In the genomic region with DNA sequence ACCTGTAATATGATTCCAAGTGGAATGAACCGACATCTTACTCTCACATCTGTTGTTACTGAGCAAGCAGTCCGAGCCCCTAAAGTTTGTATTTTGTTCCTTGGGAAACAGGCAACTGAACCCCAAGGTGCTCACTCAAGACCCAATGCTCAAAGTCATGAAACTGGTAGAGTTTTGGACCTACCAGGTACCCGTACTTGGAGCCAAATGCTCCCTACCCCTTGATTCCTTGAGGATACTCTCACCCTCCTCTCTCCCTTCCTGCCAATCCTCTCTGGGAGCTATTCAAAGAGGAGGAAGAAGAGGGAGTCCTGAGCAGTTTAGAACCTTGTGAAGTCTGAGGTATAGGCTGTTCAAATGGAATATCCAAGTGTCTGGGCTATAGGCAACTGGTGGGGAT, we compare ENCODE assay signal across 11 mouse cellular contexts. TPM values are rescaled to one million over a fixed set of nuclear protein-coding genes. Genes with fewer than 3 reads are reported as not detected.
DNase-seq lines count a peak whose midpoint lies in the region; ATAC-seq and TF ChIP-seq lines count a peak whose summit lies in the region.
"Had no signal": no experiment of that assay in that cellular context is flagged by ENCODE, and none has a peak within 500 bp of the region (broad histone marks: within the 10 kb centered on the region; RNA-seq: fewer than 3 reads in every experiment).

No protein-coding gene starts in this region.

- H3K4me1 ChIP-seq in heart, embryonic 11.5 days (ENCODE audit: control insufficient read depth, insufficient read depth, low read length): peaks cover 47% of the 10 kb centered on the region
- H3K4me1 ChIP-seq in liver, embryonic 11.5 days (replicated peaks; ENCODE audit: control insufficient read depth, insufficient read depth, low read length): peaks cover 57% of the 10 kb centered on the region
- peaks cover 19% of the 10 kb centered on the region; the same call in 1 of the 2 replicates for H3K4me1 ChIP-seq in brown adipose tissue, adult 24 weeks (ENCODE audit: control insufficient read depth, insufficient read depth, insufficient read length, low read length)

- no peak overlapping the region for H3K27ac ChIP-seq in heart, embryonic 11.5 days (ENCODE audit: low read depth, low read length)
- H3K27ac ChIP-seq in liver, embryonic 11.5 days (ENCODE audit: low read depth, low read length): peak overlapping the region; percentile 62
- H3K27ac ChIP-seq in brown adipose tissue, adult 24 weeks (replicated peaks; ENCODE audit: low read depth, low read length): no peak overlapping the region
- H3K27ac ChIP-seq: forebrain, embryonic 15.5 days; midbrain, embryonic 15.5 days had no signal

- H3ac ChIP-seq in myocyte (ENCODE audit: control insufficient read depth, insufficient read length): no peak overlapping the region

- DNase-seq in heart, adult 9 months (ENCODE audit: low spot score in 2 of 2): no peak
- DNase-seq in liver, embryonic 11.5 days (ENCODE audit: low spot score): no peak
- DNase-seq in liver: no peak
- no peak for DNase-seq in urinary bladder, postnatal 4 days (ENCODE audit: low spot score in 2 of 2)
- DNase-seq: lung, postnatal 14 days had no signal

- H3K4me2 ChIP-seq in heart, embryonic 11.5 days: peak overlapping the region; percentile 70
- peak overlapping the region; percentile 64 for H3K4me2 ChIP-seq in liver, embryonic 11.5 days
- H3K4me2 ChIP-seq in myocyte (ENCODE audit: low read depth): no peak overlapping the region

- no peak for ATAC-seq in heart, embryonic 11.5 days (replicated peaks; ENCODE audit: insufficient number of reproducible peaks, low FRiP score, low TSS enrichment)
- no peak for ATAC-seq in liver, embryonic 11.5 days (replicated peaks; ENCODE audit: low FRiP score)
- ATAC-seq: CD4-positive, CD25-positive, alpha-beta regulatory T cell, adult 4 months; forebrain, embryonic 15.5 days; midbrain, embryonic 15.5 days had no signal

- H3K36me3 ChIP-seq in heart, embryonic 11.5 days (ENCODE audit: control insufficient read depth, insufficient read depth, low read length): no peaks in the 10 kb centered on the region
- no peaks in the 10 kb centered on the region for H3K36me3 ChIP-seq in liver, embryonic 11.5 days (ENCODE audit: control insufficient read depth, insufficient read depth, low read length)
- no peaks in the 10 kb centered on the region for H3K36me3 ChIP-seq in myocyte (ENCODE audit: control insufficient read depth, insufficient read depth)
- H3K36me3 ChIP-seq: forebrain, embryonic 15.5 days; midbrain, embryonic 15.5 days had no signal

- H3K27me3 ChIP-seq in heart, embryonic 11.5 days (ENCODE audit: control insufficient read depth, insufficient read depth, low read length): no peaks in the 10 kb centered on the region
- H3K27me3 ChIP-seq in liver, embryonic 11.5 days (replicated peaks; ENCODE audit: control insufficient read depth, insufficient read depth, low read length): no peaks in the 10 kb centered on the region
- no peaks in the 10 kb centered on the region for H3K27me3 ChIP-seq in myocyte (ENCODE audit: control insufficient read depth, insufficient read depth, insufficient read length)
- H3K27me3 ChIP-seq: forebrain, embryonic 15.5 days; midbrain, embryonic 15.5 days had no signal

- no peaks in the 10 kb centered on the region for H3K9me3 ChIP-seq in heart, embryonic 11.5 days (replicated peaks; ENCODE audit: control insufficient read depth, low read length)
- H3K9me3 ChIP-seq in liver, embryonic 11.5 days (ENCODE audit: control insufficient read depth, low read length): no peaks in the 10 kb centered on the region
- H3K9me3 ChIP-seq: forebrain, embryonic 15.5 days; midbrain, embryonic 15.5 days had no signal

- 85% methylated on average over 3 of the region's 3 CpGs for WGBS in heart, embryonic 11.5 days (ENCODE audit: insufficient replicate concordance)
- WGBS in liver, embryonic 11.5 days: 77% methylated on average over 3 of the region's 3 CpGs

- TF ChIP-seq POLR2A in myocyte (IDR thresholded peaks at IDR 0.05; ENCODE audit: insufficient read length, low read depth): no peak

- peaks cover 32% of the 10 kb centered on the region for H3K79me2 ChIP-seq in myocyte (ENCODE audit: control insufficient read depth, insufficient read depth)

- peak overlapping the region; percentile 97 for H3K9ac ChIP-seq in heart, embryonic 11.5 days (ENCODE audit: low read depth, low read length)
- no peak overlapping the region for H3K9ac ChIP-seq in liver, embryonic 11.5 days (ENCODE audit: low read depth, low read length)
- H3K9ac ChIP-seq: forebrain, embryonic 15.5 days; midbrain, embryonic 15.5 days had no signal

- H3K4me3 ChIP-seq in heart, embryonic 11.5 days (ENCODE audit: low read depth, low read length): peak overlapping the region; percentile 83; the same call in 1 of the 2 replicates
- H3K4me3 ChIP-seq in liver, embryonic 11.5 days (ENCODE audit: low read depth, low read length): peak overlapping the region; percentile 85
- H3K4me3 ChIP-seq in brown adipose tissue, adult 24 weeks (ENCODE audit: insufficient read depth, low read depth, low read length): peak overlapping the region; percentile 89; the same call in 1 of the 2 replicates
- peak overlapping the region; percentile 44 for H3K4me3 ChIP-seq in myocyte

TF ChIP-seq in myocyte, 11 proteins besides CTCF, POLR2A, EP300 and RAD21:
- TF ChIP-seq E2F4 (IDR thresholded peaks at IDR 0.05; ENCODE audit: insufficient read depth) (no peak), CEBPB (IDR thresholded peaks at IDR 0.05; ENCODE audit: insufficient read depth, poor library complexity, severe bottlenecking) (no peak), TCF12 (IDR thresholded peaks at IDR 0.05; ENCODE audit: insufficient read depth, poor library complexity, severe bottlenecking) (no peak), MYOG (IDR thresholded peaks at IDR 0.05; ENCODE audit: control insufficient read depth in 1 of 3, insufficient read depth in 1 of 3, insufficient read length in 2 of 3, low read depth in 2 of 3) (no peak), REST (IDR thresholded peaks at IDR 0.05; ENCODE audit: insufficient read depth, insufficient read length) (no peak), MYOD1 (IDR thresholded peaks at IDR 0.05; ENCODE audit: control insufficient read depth in 1 of 3, insufficient read length in 2 of 3, low read depth in 2 of 3) (no peak), SRF (IDR thresholded peaks at IDR 0.05; ENCODE audit: control insufficient read depth, insufficient read length, low read depth) (no peak), USF1 (IDR thresholded peaks at IDR 0.05; ENCODE audit: low read depth) (no peak), TCF3 (IDR thresholded peaks at IDR 0.05; ENCODE audit: insufficient read length, low read depth) (no peak), POLR2AphosphoS2 (IDR thresholded peaks at IDR 0.05; ENCODE audit: insufficient read length, low read depth) (no peak), MAX (IDR thresholded peaks at IDR 0.05; ENCODE audit: low read depth) (no peak)
TF ChIP-seq in myocyte: peak in this region for 0.

RNA-seq across cellular contexts. Expression of gene Nipsnap2, which starts 1.9 kb away (rescaled TPM):
- polyA plus RNA-seq in heart, embryonic 11.5 days (2014; fragmentation: Nextera tagmentation; extraction: Ambion mirVana): 233 and 237 TPM in 2 replicates
- polyA plus RNA-seq in liver, embryonic 11.5 days (2014; fragmentation: Nextera tagmentation; extraction: Ambion mirVana): 58.7 and 58.9 TPM in 2 replicates
- 152 and 165 TPM in 2 replicates for polyA plus RNA-seq in brown adipose tissue, adult 24 weeks (2012; ENCODE audit: insufficient read depth, insufficient read length, missing spikeins)
- 67.6 TPM for polyA plus RNA-seq in myocyte (2012; fragmentation: generic; extraction: Trizol)

RNA-seq across cellular contexts. Expression of gene Mrps17, which starts 11.5 kb away (rescaled TPM):
- polyA plus RNA-seq in heart, embryonic 11.5 days (2014; fragmentation: Nextera tagmentation; extraction: Ambion mirVana): 167 and 169 TPM in 2 replicates
- polyA plus RNA-seq in liver, embryonic 11.5 days (2014; fragmentation: Nextera tagmentation; extraction: Ambion mirVana): 209 and 221 TPM in 2 replicates
- polyA plus RNA-seq in brown adipose tissue, adult 24 weeks (2012; ENCODE audit: insufficient read depth, insufficient read length, missing spikeins): 95.0 and 106 TPM in 2 replicates
- 138 TPM for polyA plus RNA-seq in myocyte (2012; fragmentation: generic; extraction: Trizol)

RNA-seq across cellular contexts. Expression of gene Sept14, which starts 18.5 kb away (rescaled TPM):
- not detected in 2 replicates for polyA plus RNA-seq in heart, embryonic 11.5 days (2014; fragmentation: Nextera tagmentation; extraction: Ambion mirVana)
- polyA plus RNA-seq in liver, embryonic 11.5 days (2014; fragmentation: Nextera tagmentation; extraction: Ambion mirVana): not detected in 2 replicates
- not detected in 2 replicates for polyA plus RNA-seq in brown adipose tissue, adult 24 weeks (2012; ENCODE audit: insufficient read depth, insufficient read length, missing spikeins)
- 0.10 TPM for polyA plus RNA-seq in myocyte (2012; fragmentation: generic; extraction: Trizol)
- polyA plus RNA-seq: CD4-positive, CD25-positive, alpha-beta regulatory T cell, adult 4 months; forebrain, embryonic 15.5 days; midbrain, embryonic 15.5 days had no signal

RNA-seq across cellular contexts. Expression of gene Zfp11, which starts 56.9 kb away (rescaled TPM):
- polyA plus RNA-seq in heart, embryonic 11.5 days (2014; fragmentation: Nextera tagmentation; extraction: Ambion mirVana): 3.4 and 3.7 TPM in 2 replicates
- polyA plus RNA-seq in liver, embryonic 11.5 days (2014; fragmentation: Nextera tagmentation; extraction: Ambion mirVana): 3.2 and 3.7 TPM in 2 replicates
- 1.4 and 2.0 TPM in 2 replicates for polyA plus RNA-seq in brown adipose tissue, adult 24 weeks (2012; ENCODE audit: insufficient read depth, insufficient read length, missing spikeins)
- 0.91 TPM for polyA plus RNA-seq in myocyte (2012; fragmentation: generic; extraction: Trizol)
